Mouse (Mus musculus) lung, adult 2 months (tissue): ENCODE data around the gene Btbd1.

Experiments
- CTCF ChIP-seq: fragments of 200-500 bp; IDR thresholded peaks from 2 replicates; pipeline ENCODE4 v1.5.1; 2011; ENCODE audit warnings: mild to moderate bottlenecking, low read length, control low read depth; ENCODE audit not compliant: insufficient read depth
- POLR2A ChIP-seq: fragments of 200-500 bp; IDR thresholded peaks from 2 replicates; pipeline ENCODE4 v1.6.1; 2011; ENCODE audit warnings: low read depth, mild to moderate bottlenecking, control low read depth, low read length, borderline replicate concordance; ENCODE audit errors: extremely low read depth

DNA sequence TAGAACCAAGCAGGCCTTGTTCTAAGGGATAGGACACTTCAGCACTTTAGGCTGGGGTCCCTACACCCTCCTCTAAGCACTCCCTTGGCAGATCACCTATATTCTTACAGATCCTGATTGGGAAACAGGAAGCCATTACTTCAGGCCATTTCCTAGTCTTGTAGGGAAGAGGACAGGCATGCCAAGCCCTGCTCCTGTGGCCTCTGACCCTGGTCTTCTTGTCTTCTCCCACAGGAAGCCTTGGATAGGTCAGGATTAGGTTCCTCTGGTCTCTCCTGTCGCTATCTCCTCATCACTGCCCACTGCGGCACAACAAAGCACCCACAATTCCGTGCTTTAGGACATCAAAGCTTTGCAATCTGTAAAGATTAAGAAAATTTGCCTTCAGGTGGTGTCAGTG, 22.5 kb upstream of the Btbd1 start:
- TF ChIP-seq CTCF (no peak), POLR2A (no peak)
